Mouse (Mus musculus) adrenal gland, adult 8-10 months (tissue): ENCODE results near the gene Poldip3. TPM values are rescaled to one million over a fixed set of nuclear protein-coding genes. Genes with fewer than 3 reads are reported as not detected.

Experiments
- DNase-seq: peaks from one replicate; pipeline ENCODE4 v3.0.0; 2022
- total RNA-seq, 4 experiments: library from RNA; stranded (reverse); gene quantifications; 2 replicates each; pipeline ENCODE4 v1.2.4; 2022

The Poldip3 gene
- total RNA-seq, 4 experiments from 2014 or later, result 105 to 127 (median 117) TPM

DNA sequence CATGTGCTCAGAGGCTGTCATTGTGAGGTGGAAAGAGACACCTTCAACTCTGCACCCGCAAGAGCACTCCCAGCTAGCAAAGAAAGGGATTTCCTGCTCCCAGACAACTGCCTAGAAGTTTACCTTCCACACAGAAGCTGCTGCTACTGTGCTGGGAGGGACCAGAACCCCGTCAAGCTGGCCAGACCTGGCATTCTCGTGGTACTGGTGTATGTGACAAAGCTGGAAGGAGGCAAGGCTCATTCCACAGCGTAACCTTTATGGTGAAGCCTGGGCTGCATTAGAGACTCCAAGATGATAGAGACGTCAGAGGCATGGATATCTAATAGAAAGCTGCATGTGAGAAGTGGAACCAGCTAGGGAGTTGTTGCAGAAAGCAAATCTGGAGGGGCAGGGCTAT, 24.6 kb downstream of the Poldip3 start:
- no peak for DNase-seq

- DNase-seq, result peak; percentile 92
Observed at GRCm38 (mm10) chr15:83122566-83123145, 26.5 kb downstream of the Poldip3 start, which contains the start of gene Rrp7a. Gene Rrp7a, minus strand, starts transcription at chr15:83122801.

- DNase-seq, result no peak
Observed at GRCm38 (mm10) chr15:83121709-83122565, 27.2 kb downstream of the Poldip3 start.

- DNase-seq, result no peak
Observed at GRCm38 (mm10) chr15:83118360-83118759, 30.8 kb downstream of the Poldip3 start.

GRCm38 (mm10) chr15:83115071-83115470, 34.1 kb downstream of the Poldip3 start:
- DNase-seq, result no peak

DNA sequence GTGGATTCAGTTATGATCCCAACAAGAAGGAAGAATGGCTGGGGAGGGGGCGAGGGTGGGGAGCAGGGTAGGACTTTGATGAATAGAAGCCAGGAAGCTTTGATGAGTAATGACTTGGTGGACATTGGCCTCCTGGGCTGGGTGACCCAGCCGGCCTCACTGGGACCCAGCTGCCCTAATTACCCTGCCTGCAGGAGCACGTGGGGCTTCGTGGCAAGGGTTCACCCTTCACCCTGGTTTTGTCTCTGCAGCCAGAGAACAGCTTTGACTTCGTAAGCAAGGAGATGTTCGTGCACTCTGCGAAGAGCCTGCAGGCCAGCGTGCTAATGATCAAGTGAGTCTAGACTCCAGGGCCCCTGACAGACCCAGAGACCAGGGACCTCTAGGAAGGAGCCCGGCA, 35.1 kb downstream of the Poldip3 start:
- DNase-seq, result no peak

DNA sequence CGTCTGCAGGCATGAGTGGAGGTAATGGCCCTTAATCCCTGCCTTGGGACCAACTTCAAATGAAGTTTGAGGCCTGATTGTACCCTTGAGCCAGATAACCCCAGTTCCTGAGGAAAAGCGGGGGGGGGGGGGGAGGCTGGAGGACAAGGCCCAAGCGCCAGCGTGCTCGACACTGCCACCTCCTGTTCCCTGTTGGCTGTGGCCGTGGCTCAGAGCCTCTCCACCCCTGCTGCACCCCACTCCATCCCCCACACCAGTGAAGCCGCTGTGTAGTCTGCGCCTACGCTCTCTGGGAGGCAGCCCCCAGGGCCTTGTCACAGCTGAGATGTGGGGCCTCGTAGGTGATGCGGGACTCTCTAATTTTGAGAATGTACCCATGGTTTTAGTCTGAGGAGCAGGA, 36.3 kb downstream of the Poldip3 start:
- peak; percentile 69 for DNase-seq

DNA sequence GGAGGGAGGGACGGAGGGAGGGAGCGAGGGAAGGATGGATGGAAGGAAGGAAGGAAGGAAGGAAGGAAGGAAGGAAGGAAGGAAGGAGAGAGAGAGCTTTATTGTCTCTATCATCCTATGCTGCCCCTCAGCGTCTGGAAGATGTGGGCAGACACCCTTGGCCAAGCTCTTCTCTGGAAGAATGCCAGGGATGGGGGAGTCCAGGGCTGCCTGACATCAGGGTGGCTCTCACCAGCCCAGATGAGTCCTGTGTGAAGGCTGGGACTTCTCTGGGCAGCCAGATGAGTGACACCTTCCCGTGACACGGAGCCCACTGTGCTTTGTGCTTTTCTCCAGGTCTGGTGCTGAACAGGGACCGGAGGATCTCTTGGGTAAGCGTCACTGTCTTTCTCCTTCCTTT, 37.3 kb downstream of the Poldip3 start:
- no peak for DNase-seq

DNA sequence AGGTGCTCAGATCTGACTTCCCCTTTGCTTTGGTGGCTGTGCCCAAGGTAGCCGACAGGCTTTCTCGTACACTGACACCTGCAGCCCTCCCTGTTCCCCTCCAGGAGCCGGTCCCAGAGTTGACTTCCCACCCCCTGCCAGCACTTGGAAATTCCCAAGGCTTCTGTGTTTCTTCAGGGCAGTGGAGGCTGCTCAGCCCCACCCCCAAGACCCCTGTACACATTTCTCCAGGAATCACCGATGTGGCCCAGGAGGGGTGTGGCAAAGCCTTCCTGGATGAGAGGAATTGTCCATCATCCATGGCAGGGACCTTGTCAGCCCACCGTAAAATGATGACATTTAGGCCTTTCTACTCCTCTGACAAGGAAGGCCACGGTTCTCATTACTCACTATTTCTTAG, 37.9 kb downstream of the Poldip3 start:
- no peak for DNase-seq

- no peak for DNase-seq
Observed at GRCm38 (mm10) chr15:83107814-83108213, 41.4 kb downstream of the Poldip3 start.

DNA sequence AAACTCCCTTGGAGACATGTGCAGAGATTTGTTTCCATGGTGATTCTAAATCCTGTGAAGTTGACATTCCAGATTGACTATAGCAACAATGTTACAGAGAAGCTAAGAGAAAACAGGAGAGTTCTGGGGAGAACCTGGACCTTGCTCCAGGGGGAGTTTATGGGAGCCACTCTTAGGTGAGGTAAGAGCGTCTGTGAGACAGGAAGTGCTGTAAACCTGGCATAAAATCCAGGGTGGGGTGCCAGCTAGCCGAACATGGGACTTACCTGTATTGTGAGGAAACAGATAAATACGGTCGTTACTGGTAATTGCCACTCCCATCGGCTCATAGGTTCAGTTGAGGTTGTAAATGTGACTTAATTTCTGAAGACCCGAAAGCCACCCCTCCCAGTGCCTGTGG, 42.8 kb downstream of the Poldip3 start:
- DNase-seq, result no peak

GRCm38 (mm10) chr15:83103111-83103510, 46.1 kb downstream of the Poldip3 start:
- no peak for DNase-seq

DNA sequence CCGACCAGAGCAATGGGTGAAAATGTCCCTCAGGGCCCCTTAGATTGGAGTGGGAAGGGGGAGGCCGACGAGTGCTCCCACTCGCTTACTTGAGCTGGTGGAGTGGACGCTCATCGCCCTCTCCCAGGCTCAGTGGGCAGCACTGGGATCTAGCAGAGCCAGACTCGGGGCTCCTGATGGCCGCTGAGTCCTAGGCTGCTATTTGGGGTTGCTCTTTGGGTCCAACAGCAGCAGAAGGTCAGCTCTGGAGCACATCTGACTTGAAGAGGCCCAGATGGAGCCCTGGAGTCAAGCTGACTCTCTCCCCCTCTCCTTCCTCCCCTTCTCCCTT, 48.9 kb downstream of the Poldip3 start:
- DNase-seq, result no peak

GRCm38 (mm10) chr15:83099533-83100331, 49.5 kb downstream of the Poldip3 start:
- peak; percentile 95 for DNase-seq

DNA sequence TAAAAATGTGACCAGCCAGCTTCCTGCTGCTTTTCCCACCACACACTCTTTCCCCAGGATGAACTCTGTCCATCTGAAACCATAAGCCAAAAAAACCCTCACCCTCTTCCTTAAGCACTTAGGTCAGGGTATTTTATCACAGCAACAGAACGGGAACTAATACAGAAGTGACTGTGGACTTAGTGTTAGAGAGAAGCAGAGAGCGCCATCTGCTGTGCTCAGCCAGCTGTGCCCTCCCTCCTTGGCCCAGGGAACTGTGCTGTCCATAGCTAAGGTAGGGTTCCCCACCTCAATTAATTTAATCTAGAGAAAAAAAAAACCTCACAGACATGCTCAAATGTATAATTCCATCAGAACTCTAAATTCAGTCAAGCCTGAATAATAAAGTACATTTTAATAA, 53.2 kb downstream of the Poldip3 start:
- DNase-seq, result no peak

- no peak for DNase-seq
Observed at GRCm38 (mm10) chr15:83093687-83094086, 55.5 kb downstream of the Poldip3 start.

DNA sequence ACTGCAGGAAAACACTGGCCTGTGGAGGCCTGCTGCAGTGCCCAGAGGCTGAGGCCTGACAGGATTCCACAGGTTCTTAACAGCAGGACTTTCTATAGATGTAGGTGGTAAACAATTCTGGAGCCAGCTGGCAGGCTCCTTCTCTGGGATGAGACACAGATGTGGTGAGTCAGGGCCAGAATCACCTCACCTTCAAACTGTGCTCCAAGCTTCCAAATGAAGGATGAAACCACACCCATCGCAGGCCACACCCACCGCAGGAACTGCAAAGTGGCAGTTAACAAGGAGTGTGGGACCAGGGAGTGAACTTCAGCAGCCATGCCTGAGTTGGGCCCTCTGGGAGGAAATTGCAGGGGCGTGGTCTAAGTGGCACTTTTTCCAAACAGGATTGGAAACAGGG, 58.3 kb downstream of the Poldip3 start:
- no peak for DNase-seq

GRCm38 (mm10) chr15:83089429-83089605, 59.9 kb downstream of the Poldip3 start, which contains the start of gene Serhl:
Gene Serhl, plus strand, starts transcription at chr15:83089506.
- DNase-seq, result no peak

DNA sequence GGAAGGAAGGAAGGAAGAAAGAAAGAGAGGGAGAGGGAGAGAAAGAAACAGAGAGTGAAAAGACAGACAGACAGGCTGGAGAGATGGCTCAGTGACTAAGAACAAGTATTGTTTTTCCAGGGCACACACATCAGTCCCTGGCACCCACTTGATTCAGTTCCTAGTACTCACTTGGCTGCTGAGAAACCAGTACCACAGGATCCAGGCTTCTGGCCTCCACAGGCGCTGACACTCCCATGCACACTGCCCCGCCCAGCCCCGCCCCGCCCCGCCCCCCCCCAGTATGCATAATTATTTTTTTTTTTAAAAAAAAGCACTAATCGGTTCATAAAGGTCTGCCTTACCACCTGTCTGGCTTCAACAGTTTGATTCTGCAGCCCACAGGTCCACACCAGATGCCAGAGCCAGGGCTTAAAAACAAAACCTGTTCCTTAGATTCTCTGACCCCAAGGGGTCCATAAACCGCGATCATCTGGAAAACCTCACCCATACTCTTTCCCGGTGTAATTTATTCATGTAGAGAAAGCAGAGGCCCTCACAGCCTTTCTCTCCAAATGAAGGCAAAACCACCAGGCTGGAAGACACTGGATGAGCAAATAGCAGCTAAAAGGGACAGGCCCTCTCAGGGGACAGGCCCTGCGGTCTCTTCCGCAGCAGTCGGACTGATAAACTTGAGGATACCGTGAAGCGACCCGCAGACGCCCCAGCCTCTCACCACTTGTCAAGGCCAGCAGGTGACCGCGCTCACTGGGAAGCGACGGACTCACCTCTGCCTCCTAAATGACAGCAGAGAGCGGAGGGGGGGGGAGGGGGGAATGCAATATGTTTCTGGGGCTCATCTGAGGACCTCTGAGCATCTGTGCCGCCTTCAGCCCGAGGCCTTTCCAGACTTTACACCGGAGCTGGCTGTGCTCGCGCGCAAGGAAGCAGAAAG, 60.4 kb downstream of the Poldip3 start:
- DNase-seq, result no peak

DNA sequence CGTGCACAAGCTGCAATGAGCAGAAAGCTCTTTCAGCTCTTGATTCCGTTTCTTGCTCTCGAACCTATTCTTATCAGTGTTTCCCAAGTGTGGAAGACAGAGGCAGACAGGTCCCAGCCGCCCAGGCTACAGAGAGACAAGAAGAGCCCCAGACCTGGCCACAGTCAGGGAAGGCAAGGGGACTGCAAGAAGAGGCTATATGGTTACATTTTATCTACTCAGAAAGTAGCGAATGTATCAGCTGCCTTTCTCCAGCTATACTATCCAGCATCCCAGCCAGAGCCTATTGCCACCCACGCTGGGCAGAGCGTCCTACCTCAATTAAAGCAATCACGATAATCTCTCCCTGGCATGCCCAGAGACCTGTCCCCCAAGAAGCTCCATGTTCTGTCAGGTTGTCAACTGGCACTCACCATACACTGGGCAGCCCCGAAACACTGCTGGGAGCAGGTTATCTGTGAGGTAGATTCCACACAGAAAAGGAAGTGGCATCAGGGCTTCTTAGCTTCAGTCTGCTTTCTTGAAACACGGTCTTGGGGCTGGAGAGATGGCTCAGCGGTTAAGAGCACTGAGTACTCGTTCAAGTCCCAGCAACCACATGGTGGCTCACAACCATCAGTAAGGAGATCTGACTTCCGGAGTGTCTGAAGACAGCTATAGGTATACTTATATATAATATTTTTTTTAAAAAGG, 62.4 kb downstream of the Poldip3 start:
- DNase-seq, result no peak

- no peak for DNase-seq
Observed at GRCm38 (mm10) chr15:83085901-83086300, 63.3 kb downstream of the Poldip3 start.
